Mouse (Mus musculus) ES-E14 (cell line): ENCODE results near the gene Elovl3. TPM values are rescaled to one million over a fixed set of nuclear protein-coding genes. Genes with fewer than 3 reads are reported as not detected.
A peak's percentile ranks its signal among the peaks of the same experiment; 100 is the strongest.

Source experiments
- DNase-seq: peaks from one replicate; pipeline ENCODE4 v3.0.0-alpha.2; 2013; ENCODE audit warnings: low read depth, low spot score
- H3K27ac ChIP-seq: 2 replicates; pipeline ENCODE4 v1.5.1; 2012; ENCODE audit warnings: low read depth, mild to moderate bottlenecking, low read length, moderate library complexity, mixed read lengths; ENCODE audit not compliant: poor library complexity, insufficient read depth, severe bottlenecking
- H3K36me3 ChIP-seq: 2 replicates; pipeline ENCODE4 v1.6.1; 2012; ENCODE audit warnings: mild to moderate bottlenecking, low read length, moderate library complexity, mixed read lengths; ENCODE audit not compliant: control insufficient read depth, poor library complexity, insufficient read depth, severe bottlenecking
- H3K4me1 ChIP-seq, 2 experiments: fragments of 150-350 bp in 1 of 2; sonication (generic) in 1 of 2; 2 replicates each; pipeline ENCODE4 v1.6.1; 2012; ENCODE audit warnings: low read length in 2 of 2, mild to moderate bottlenecking in 1 of 2, mixed read lengths in 1 of 2; ENCODE audit not compliant: control insufficient read depth in 2 of 2, insufficient read depth in 2 of 2, poor library complexity in 1 of 2
- H3K4me3 ChIP-seq, 2 experiments: fragments of 150-350 bp in 1 of 2; sonication (generic) in 1 of 2; 2 replicates each; pipeline ENCODE4 v1.5.1; 2012; ENCODE audit warnings: low read length in 2 of 2, low read depth in 1 of 2, mild to moderate bottlenecking in 1 of 2, mixed read lengths in 1 of 2; ENCODE audit not compliant: insufficient read depth in 1 of 2, poor library complexity in 1 of 2, severe bottlenecking in 1 of 2
- H3K9ac ChIP-seq: 2 replicates; pipeline ENCODE4 v1.6.1; 2012; ENCODE audit warnings: low read depth, mild to moderate bottlenecking, low read length, mixed read lengths; ENCODE audit not compliant: poor library complexity, insufficient read depth, severe bottlenecking
- H3K9me3 ChIP-seq: fragments of 150-350 bp; sonication (generic); 2 replicates; pipeline ENCODE4 v1.6.1; 2012; ENCODE audit warnings: low read depth, mild to moderate bottlenecking, low read length; ENCODE audit not compliant: control insufficient read depth, insufficient read depth
- CHD2 ChIP-seq: IDR thresholded peaks from 2 replicates; pipeline ENCODE4 v1.6.1; 2014; ENCODE audit warnings: mild to moderate bottlenecking, low read depth, low read length, inconsistent platforms
- HCFC1 ChIP-seq: IDR thresholded peaks from 2 replicates; pipeline ENCODE4 v1.6.1; 2012; ENCODE audit warnings: low read length, inconsistent platforms, borderline replicate concordance; ENCODE audit not compliant: insufficient read depth
- MAFK ChIP-seq: IDR thresholded peaks from 2 replicates; pipeline ENCODE4 v1.6.1; 2014; ENCODE audit warnings: mild to moderate bottlenecking, low read depth, low read length, inconsistent platforms; ENCODE audit not compliant: insufficient read depth
- ZC3H11A ChIP-seq: IDR thresholded peaks from 2 replicates; pipeline ENCODE4 v1.6.1; 2012; ENCODE audit warnings: low read depth, mild to moderate bottlenecking, inconsistent platforms, low read length, borderline replicate concordance
- ZNF384 ChIP-seq: IDR thresholded peaks from 2 replicates; pipeline ENCODE4 v1.6.1; 2012; ENCODE audit warnings: low read depth, low read length, inconsistent platforms
- in situ Hi-C, 2 experiments: fragments of 600-800 bp; cut with MboI; formaldehyde crosslinking; loops; one replicate each; pipeline ENCODE4 v1.15.1; 2025; ENCODE audit warnings: low sequenced_read_pairs in 2 of 2, inconsistent platforms in 1 of 2; ENCODE audit not compliant: unreplicated experiment in 2 of 2
- total RNA-seq: library from RNA; depleted of rRNA; stranded (reverse); fragments of 300-350 nt; gene quantifications from 2 replicates; pipeline ENCODE4 v1.2.3, GENCODE M21; 2012; rRNA removed

Gene Elovl3
- 0.16 and 0.22 TPM in 2 replicates for total RNA-seq

GRCm38 (mm10) chr19:46131694-46132525, at the start of gene Elovl3:
TSS of gene Elovl3 (plus strand) at chr19:46131897.
- H3K4me1 ChIP-seq: 0 out of 4 replicates have a peak, but pooled peaks cover 0 to 3% of the 10 kb centered on the region in 2 experiments
- no peaks in the 10 kb centered on the region for H3K36me3 ChIP-seq
- no peaks in the 10 kb centered on the region for H3K9me3 ChIP-seq
- in situ Hi-C loops: loop anchor here (10.0 kb wide), 1 partner anchor 123 kb away; no protein-coding TSS in a partner anchor
- no peak for TF ChIP-seq CHD2
- TF ChIP-seq ZC3H11A: no peak
- peak within 1 kb of the TSS; percentile 5 to 6; a peak in 2 of 4 replicates for H3K4me3 ChIP-seq
- no peak for DNase-seq
- no peak within 1 kb of the TSS for H3K27ac ChIP-seq
- no peak within 1 kb of the TSS for H3K9ac ChIP-seq

GRCm38 (mm10) chr19:46085185-46085584, 46.5 kb upstream of the Elovl3 start:
- no peak overlapping the region for H3K27ac ChIP-seq
- H3K4me3 ChIP-seq: no peak overlapping the region
- no peaks in the 10 kb centered on the region for H3K9me3 ChIP-seq
- H3K9ac ChIP-seq: no peak overlapping the region
- peaks cover 48% of the 10 kb centered on the region for H3K36me3 ChIP-seq
- peaks cover 0 to 3% of the 10 kb centered on the region in 2 experiments; a peak in 1 of 4 replicates for H3K4me1 ChIP-seq
- TF ChIP-seq ZC3H11A: no peak
- no peak for TF ChIP-seq MAFK
- no peak for TF ChIP-seq HCFC1
- TF ChIP-seq CHD2: no peak
- no peak for TF ChIP-seq ZNF384
- in situ Hi-C loops: no loop called here
- no peak for DNase-seq

GRCm38 (mm10) chr19:46086337-46086736, 45.4 kb upstream of the Elovl3 start:
- H3K4me1 ChIP-seq: peaks cover 0 to 3% of the 10 kb centered on the region in 2 experiments; a peak in 1 of 4 replicates
- no peak overlapping the region for H3K27ac ChIP-seq
- no peak for TF ChIP-seq ZNF384
- TF ChIP-seq MAFK: no peak
- H3K9ac ChIP-seq: no peak overlapping the region
- no peaks in the 10 kb centered on the region for H3K9me3 ChIP-seq
- peaks cover 37% of the 10 kb centered on the region for H3K36me3 ChIP-seq
- in situ Hi-C loops: no loop called here
- DNase-seq: peak; percentile 78
- no peak overlapping the region for H3K4me3 ChIP-seq

- Histone ChIP-seq H3K4me1 (peaks cover 0 to 3% of the 10 kb centered on the region in 2 experiments; a peak in 1 of 4 replicates), H3K9me3 (no peaks in the 10 kb centered on the region), H3K4me3 (no peak overlapping the region), H3K36me3 (peaks cover 23% of the 10 kb centered on the region), H3K27ac (no peak overlapping the region), H3K9ac (no peak overlapping the region)
- no peak for DNase-seq
- no peak for TF ChIP-seq HCFC1
- TF ChIP-seq CHD2: no peak
- TF ChIP-seq MAFK: no peak
- no peak for TF ChIP-seq ZNF384
- no peak for TF ChIP-seq ZC3H11A
- in situ Hi-C loops: no loop called here
These were observed 43.8 kb upstream of the Elovl3 start for GRCm38 (mm10) chr19:46087871-46088270.
